Mouse (Mus musculus): Measurements from ENCODE around the gene Akirin2. TPM values are rescaled to one million over a fixed set of nuclear protein-coding genes. Genes with fewer than 3 reads are reported as not detected.
"Not testable (repeated sequence)": the region's sequence is repeated elsewhere in the genome, so short reads cannot be mapped to it uniquely, and the experiment has no call there.

Akirin2 gene
- polyA plus RNA-seq, 1 experiment from 2014 or later, result 26.2 TPM

DNA sequence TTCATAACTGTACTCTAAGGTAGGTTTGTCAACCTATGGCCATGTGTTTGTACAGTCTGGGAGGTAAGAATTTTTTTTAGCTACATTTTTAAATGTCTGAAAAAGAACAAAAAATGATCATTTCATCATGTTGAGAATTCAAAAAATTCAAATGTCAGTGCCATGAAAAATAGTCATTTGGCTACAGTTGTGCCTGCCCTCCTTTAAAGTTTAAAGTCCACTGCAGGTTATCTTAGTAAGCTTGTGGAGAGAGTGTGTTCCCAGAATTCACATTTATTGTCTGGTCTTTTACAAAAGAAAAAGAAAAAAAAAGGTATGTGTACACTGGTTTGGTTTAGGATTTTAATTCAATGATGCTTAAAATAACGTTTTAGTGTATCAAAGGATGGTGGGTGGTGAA lies 3.9 kb downstream of the Akirin2 start:
- peaks cover 67% of the 10 kb centered on the region for H3K4me1 ChIP-seq (replicated peaks)
- no peaks in the 10 kb centered on the region for H3K27me3 ChIP-seq
- H3K27ac ChIP-seq, result no peak overlapping the region
- peaks cover 10% of the 10 kb centered on the region; the same call in 1 of the 2 replicates for H3K36me3 ChIP-seq
- H3K9me3 ChIP-seq (replicated peaks), result no peaks in the 10 kb centered on the region
- H3K4me3 ChIP-seq (replicated peaks), result no peak overlapping the region
- 68% methylated on average over 1 of the region's 1 CpGs for WGBS (ENCODE audit: insufficient replicate concordance)
- DNase-seq (no peak), ATAC-seq (ENCODE audit: low read depth) (no peak)
- H3K4me2 ChIP-seq, result no peak overlapping the region
- H3K9ac ChIP-seq, result no peak overlapping the region

DNA sequence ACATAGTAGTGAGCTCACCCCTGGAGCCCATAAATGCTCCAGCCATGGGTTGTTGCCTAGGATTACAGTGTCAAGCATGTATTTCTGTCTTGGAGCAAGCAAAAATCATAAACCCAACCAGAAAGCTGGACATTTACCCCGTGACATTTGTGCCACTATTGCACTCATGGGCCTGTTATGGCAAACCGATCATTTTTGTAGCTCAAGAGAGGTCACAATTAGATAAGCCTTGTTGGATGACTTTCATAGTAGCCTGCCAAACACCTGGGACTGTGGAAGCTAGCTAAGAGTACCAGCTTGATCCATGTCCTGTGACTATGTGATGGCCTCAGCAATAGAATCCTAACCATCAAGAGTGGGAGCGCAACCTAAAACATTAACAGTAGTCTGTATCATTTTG lies 4.9 kb downstream of the Akirin2 start:
- H3K4me3 ChIP-seq (replicated peaks), result no peak overlapping the region
- no peaks in the 10 kb centered on the region for H3K27me3 ChIP-seq
- peaks cover 62% of the 10 kb centered on the region for H3K4me1 ChIP-seq (replicated peaks)
- no peak overlapping the region; the same call in 1 of the 2 replicates for H3K27ac ChIP-seq
- H3K4me2 ChIP-seq, result no peak overlapping the region
- no peaks in the 10 kb centered on the region for H3K9me3 ChIP-seq (replicated peaks)
- H3K36me3 ChIP-seq, result peaks cover 10% of the 10 kb centered on the region; the same call in 1 of the 2 replicates
- H3K9ac ChIP-seq, result no peak overlapping the region
- 85% methylated on average over 3 of the region's 3 CpGs for WGBS (ENCODE audit: insufficient replicate concordance)
- ATAC-seq (ENCODE audit: low read depth) (no peak), DNase-seq (no peak)

DNA sequence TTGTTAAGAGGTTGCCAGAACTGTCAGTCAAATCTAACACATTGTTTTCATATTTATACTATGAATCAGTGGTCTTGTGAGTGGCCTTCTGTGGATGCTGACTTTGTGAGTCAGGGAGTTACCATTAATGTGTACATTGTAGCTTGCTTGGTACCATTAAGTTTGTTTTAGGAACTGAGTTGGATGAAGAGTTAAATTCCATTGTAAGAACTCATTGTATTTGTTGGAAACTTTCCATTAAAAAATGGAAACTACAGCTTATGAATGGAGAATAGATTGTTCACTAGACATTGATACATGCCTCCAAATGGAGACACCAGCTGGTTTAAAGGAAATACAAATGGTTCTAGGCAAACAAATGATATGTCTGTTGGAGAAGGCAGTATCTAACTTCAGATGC lies 5.4 kb downstream of the Akirin2 start:
- no peak overlapping the region for H3K9ac ChIP-seq
- peaks cover 10% of the 10 kb centered on the region; the same call in 1 of the 2 replicates for H3K36me3 ChIP-seq
- no peak overlapping the region for H3K4me2 ChIP-seq
- H3K4me1 ChIP-seq (replicated peaks), result peaks cover 62% of the 10 kb centered on the region
- H3K27ac ChIP-seq, result no peak overlapping the region
- H3K27me3 ChIP-seq, result no peaks in the 10 kb centered on the region
- no peak for ATAC-seq (ENCODE audit: low read depth)
- no peaks in the 10 kb centered on the region for H3K9me3 ChIP-seq (replicated peaks)
- DNase-seq, result no peak
- no peak overlapping the region for H3K4me3 ChIP-seq (replicated peaks)

DNA sequence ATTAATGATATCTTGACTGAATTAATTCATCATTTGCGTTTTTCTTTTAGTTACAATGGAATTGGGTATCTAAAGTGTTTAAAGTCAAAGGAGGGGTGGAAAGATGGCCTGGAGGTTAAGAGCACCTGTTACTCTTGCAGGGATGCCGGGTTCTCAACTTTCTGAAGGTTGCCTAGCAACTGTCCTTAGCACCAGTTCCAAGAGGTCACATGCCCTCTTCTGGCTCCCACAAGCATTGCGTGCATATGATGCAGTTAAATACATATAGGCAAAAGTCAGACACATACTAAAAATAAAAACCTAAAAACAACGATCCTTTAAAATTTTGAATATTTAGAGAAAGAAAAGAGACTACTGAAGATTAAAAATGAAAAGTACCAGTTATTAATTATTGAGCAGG lies 10.2 kb downstream of the Akirin2 start:
- whole genome bisulfite sequencing (ENCODE audit: insufficient replicate concordance), result 61% methylated on average over 4 of the region's 4 CpGs

DNA sequence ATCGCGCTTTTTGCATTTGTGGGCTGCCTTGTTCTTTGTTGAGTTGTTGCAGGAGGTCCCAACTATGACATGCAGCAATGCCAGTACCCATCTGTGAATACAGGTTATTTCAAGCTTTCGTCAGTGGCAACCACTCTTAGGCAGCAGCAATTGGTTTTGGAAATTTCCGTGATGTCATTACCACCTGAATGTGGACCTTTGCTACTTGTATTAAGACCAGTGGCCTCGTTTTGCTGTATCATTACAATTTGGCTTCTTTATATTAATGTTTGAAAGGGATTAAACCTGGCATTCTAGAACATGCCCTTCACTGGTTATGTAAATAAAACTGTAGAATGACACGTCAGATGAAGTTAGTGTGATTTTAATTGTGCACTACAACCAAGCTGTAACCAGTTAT lies 15.5 kb downstream of the Akirin2 start:
- no peak for ATAC-seq (ENCODE audit: low read depth)
- no peak overlapping the region for H3K4me3 ChIP-seq (replicated peaks)
- no peaks in the 10 kb centered on the region for H3K27me3 ChIP-seq
- H3K36me3 ChIP-seq, result peaks cover 71% of the 10 kb centered on the region
- 90% methylated on average over 6 of the region's 6 CpGs for WGBS (ENCODE audit: insufficient replicate concordance)
- H3K27ac ChIP-seq, result no peak overlapping the region
- H3K4me2 ChIP-seq, result no peak overlapping the region
- no peak overlapping the region for H3K9ac ChIP-seq
- no peaks in the 10 kb centered on the region for H3K9me3 ChIP-seq (replicated peaks)
- DNase-seq, result no peak
- no peaks in the 10 kb centered on the region for H3K4me1 ChIP-seq (replicated peaks)

More for the DNA sequence above, 10.2 kb downstream of the Akirin2 start:
- H3K9me3 ChIP-seq (replicated peaks), result no peaks in the 10 kb centered on the region
- peaks cover 31% of the 10 kb centered on the region for H3K4me1 ChIP-seq (replicated peaks)
- no peaks in the 10 kb centered on the region for H3K27me3 ChIP-seq
- H3K27ac ChIP-seq, result no peak overlapping the region
- no peak for ATAC-seq (ENCODE audit: low read depth)
- H3K4me2 ChIP-seq, result no peak overlapping the region
- no peak overlapping the region for H3K4me3 ChIP-seq (replicated peaks)
- peaks cover 22% of the 10 kb centered on the region for H3K36me3 ChIP-seq
- H3K9ac ChIP-seq, result no peak overlapping the region
- peak; percentile 29 for DNase-seq

DNA sequence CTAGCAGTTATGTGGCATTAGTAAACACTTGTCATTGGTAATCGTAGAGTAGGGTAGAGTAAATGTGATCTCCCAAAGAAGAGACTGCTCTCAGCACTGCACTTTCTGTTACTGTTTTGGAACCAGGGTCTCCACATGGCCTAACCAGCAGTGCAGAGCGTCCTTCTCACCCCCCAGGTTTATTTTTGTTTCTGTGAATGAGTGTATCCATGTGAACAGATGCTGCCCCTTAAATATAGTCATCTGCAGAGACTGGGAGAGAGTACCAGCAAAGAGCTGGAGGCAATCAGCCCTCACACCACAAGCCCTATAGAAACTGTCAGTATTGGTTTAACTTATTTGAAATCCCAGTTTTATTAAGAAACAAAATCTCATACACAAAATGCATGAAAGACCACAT lies 22.1 kb downstream of the Akirin2 start:
- H3K27me3 ChIP-seq, result no peaks in the 10 kb centered on the region
- H3K4me3 ChIP-seq (replicated peaks), result no peak overlapping the region
- no peak overlapping the region for H3K4me2 ChIP-seq
- WGBS (ENCODE audit: insufficient replicate concordance), result 77% methylated on average over 2 of the region's 2 CpGs
- H3K27ac ChIP-seq, result no peak overlapping the region
- H3K4me1 ChIP-seq (replicated peaks), result no peaks in the 10 kb centered on the region
- H3K9me3 ChIP-seq (replicated peaks), result no peaks in the 10 kb centered on the region
- no peak for ATAC-seq (ENCODE audit: low read depth)
- no peak for DNase-seq
- H3K36me3 ChIP-seq, result peaks cover 94% of the 10 kb centered on the region
- no peak overlapping the region for H3K9ac ChIP-seq

DNA sequence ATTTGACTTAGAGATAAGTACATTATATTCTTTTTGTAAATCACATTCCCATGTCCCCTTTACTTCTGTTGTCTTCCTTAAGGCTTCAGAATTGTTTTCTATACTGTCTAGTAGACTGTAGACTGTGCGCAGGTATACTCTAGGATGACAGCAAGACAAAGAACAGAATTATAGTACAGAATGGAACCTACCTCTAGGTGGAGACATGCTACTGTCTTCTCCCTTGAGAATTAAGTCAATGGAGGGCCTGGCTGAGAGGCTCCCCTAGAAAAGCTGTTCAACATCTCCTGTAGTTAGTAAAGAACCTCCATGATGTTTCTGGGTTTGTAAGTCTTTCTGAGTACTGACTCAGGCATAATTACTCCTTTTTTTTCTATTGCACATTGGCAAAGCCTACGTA lies 26.3 kb downstream of the Akirin2 start:
- Histone ChIP-seq H3K9me3 (replicated peaks) (no peaks in the 10 kb centered on the region), H3K4me1 (replicated peaks) (peaks cover 2% of the 10 kb centered on the region), H3K4me3 (replicated peaks) (no peak overlapping the region), H3K27ac (no peak overlapping the region), H3K4me2 (no peak overlapping the region), H3K9ac (no peak overlapping the region), H3K27me3 (no peaks in the 10 kb centered on the region), H3K36me3 (peaks cover 93% of the 10 kb centered on the region)
- 94% methylated on average over 2 of the region's 2 CpGs for whole genome bisulfite sequencing (ENCODE audit: insufficient replicate concordance)
- DNase-seq, result no peak
- no peak for ATAC-seq (ENCODE audit: low read depth)

DNA sequence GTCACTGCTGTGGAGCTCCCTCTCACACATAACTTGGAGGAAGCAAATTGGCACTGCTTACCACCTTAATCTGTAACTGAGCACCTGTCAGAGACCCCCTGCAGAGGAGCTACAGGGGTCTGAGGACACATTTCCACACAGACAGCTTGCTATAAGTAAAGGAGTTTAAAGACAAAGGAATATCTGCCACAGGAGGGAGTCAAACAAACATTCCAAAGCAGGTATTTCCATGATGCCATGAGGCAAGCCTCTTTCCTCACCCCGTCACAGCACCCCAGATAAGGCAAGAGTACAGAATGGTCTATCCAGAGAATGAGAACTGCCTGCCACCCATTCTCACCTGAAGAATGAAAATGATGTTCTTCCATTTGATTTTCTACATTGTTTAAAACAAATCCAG lies 28.5 kb downstream of the Akirin2 start:
- no peak for DNase-seq
- ATAC-seq (ENCODE audit: low read depth), result no peak
- Histone ChIP-seq H3K4me3 (replicated peaks) (no peak overlapping the region), H3K9me3 (replicated peaks) (no peaks in the 10 kb centered on the region), H3K27ac (no peak overlapping the region), H3K36me3 (peaks cover 95% of the 10 kb centered on the region), H3K4me1 (replicated peaks) (peaks cover 9% of the 10 kb centered on the region), H3K9ac (no peak overlapping the region), H3K27me3 (no peaks in the 10 kb centered on the region), H3K4me2 (no peak overlapping the region)
- WGBS (ENCODE audit: insufficient replicate concordance), result 84% methylated on average over 1 of the region's 1 CpGs

DNA sequence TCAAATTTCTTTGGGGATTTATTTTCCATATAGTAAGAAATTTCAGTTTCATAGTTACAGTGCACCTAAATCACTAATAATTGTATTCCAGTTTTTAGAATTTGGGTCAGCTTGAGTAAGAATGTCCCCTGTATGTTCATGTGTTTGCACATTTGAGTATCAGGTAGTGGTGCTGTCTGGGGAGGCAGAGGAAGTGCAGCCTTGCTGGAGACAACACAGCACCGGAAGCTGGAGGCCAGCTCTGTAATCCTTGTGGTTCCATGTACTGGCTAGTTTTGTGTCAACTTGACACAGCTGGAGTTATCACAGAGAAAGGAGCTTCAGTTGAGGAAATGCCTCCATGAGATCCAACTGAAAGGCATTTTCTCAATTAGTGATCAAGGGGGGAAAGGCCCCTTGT lies 30.8 kb downstream of the Akirin2 start:
- 28% methylated on average over 1 of the region's 1 CpGs for WGBS (ENCODE audit: insufficient replicate concordance)
- ATAC-seq (ENCODE audit: low read depth); H3K27ac ChIP-seq; DNase-seq; H3K4me2 ChIP-seq; H3K27me3 ChIP-seq; H3K4me1 ChIP-seq (replicated peaks); H3K9me3 ChIP-seq (replicated peaks); H3K4me3 ChIP-seq (replicated peaks); H3K9ac ChIP-seq: not testable (repeated sequence)
- peaks cover 83% of the 10 kb centered on the region for H3K36me3 ChIP-seq

DNA sequence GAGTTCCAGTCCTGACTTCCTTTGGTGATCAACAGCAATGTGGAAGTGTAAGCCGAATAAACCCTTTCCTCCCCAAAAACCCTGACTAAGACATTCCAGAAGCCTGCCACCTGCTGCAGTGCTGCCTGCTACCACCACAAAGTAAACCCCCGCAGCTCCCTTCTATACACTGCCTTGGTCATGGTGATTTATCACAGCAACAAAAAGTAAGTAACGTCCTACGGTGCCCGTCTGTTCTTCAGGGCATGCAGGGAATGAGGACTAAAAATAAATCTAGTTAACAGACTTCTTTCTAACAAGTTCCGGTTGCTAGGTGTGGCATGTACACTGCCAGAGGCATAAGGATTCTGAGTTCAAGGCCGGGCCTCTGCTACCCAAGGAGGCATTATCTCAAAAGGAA lies 31.3 kb downstream of the Akirin2 start:
- Histone ChIP-seq H3K4me2 (no peak overlapping the region), H3K9me3 (replicated peaks) (no peaks in the 10 kb centered on the region), H3K4me3 (replicated peaks) (no peak overlapping the region), H3K4me1 (replicated peaks) (peaks cover 9% of the 10 kb centered on the region), H3K36me3 (peaks cover 80% of the 10 kb centered on the region), H3K27ac (no peak overlapping the region), H3K9ac (no peak overlapping the region), H3K27me3 (no peaks in the 10 kb centered on the region)
- DNase-seq (no peak), ATAC-seq (ENCODE audit: low read depth) (no peak)
- 57% methylated on average over 7 of the region's 7 CpGs for WGBS (ENCODE audit: insufficient replicate concordance)

DNA sequence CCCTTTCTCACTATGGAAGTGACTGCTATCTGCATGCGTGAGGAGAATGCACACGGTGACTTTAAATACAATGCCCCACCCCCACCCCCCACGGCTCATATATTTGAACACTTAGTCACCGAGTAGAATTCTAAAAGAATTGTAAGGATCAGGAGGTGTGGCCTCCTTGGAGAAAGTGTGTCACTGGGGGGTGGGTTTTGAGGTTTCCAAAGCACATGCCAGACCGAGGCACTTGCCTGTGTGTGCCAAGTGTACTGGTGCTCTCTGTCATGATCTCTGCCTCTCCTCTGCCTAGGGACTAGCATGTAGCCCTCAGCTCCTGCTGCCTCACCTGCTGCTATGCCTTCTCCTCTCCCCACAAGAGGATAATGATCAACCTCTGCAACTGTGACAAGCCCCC lies 31.7 kb downstream of the Akirin2 start:
- Histone ChIP-seq H3K4me1 (replicated peaks) (peaks cover 9% of the 10 kb centered on the region), H3K4me2 (no peak overlapping the region), H3K27me3 (no peaks in the 10 kb centered on the region), H3K4me3 (replicated peaks) (no peak overlapping the region), H3K36me3 (peaks cover 80% of the 10 kb centered on the region), H3K27ac (no peak overlapping the region), H3K9ac (no peak overlapping the region), H3K9me3 (replicated peaks) (no peaks in the 10 kb centered on the region)
- WGBS (ENCODE audit: insufficient replicate concordance), result 54% methylated on average over 5 of the region's 5 CpGs
- ATAC-seq (ENCODE audit: low read depth), result no peak
- no peak for DNase-seq

DNA sequence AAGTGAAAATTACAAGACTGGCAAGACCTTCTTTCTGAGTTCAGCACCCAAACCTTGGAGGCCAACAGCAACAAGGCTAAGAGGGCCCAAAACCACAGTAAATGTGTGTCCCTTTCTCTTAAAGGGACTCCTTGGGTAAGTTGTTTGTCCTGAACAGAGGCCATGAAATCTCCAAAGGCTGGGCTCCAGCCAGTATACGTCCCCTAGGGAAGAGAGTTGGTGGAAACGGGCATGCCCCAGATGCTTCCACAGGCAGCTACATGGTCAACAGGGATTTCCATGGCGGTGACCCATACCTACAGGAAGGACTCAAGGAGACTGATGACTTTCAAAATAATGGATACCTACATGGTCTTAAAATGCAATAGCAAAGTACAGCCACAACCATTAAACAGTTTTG lies 32.7 kb downstream of the Akirin2 start:
- Histone ChIP-seq H3K4me1 (replicated peaks) (peaks cover 9% of the 10 kb centered on the region), H3K4me2 (no peak overlapping the region), H3K27me3 (no peaks in the 10 kb centered on the region), H3K27ac (no peak overlapping the region), H3K9me3 (replicated peaks) (no peaks in the 10 kb centered on the region), H3K4me3 (replicated peaks) (no peak overlapping the region), H3K9ac (no peak overlapping the region), H3K36me3 (peaks cover 77% of the 10 kb centered on the region)
- ATAC-seq (ENCODE audit: low read depth) (no peak), DNase-seq (no peak)
- 95% methylated on average over 3 of the region's 3 CpGs for WGBS (ENCODE audit: insufficient replicate concordance)

All from liver, embryonic 13.5 days (tissue).